Mouse (Mus musculus) brain, embryonic 18.5 days (tissue): ENCODE data around the gene Prr5l.

ENCODE experiments used
- DNase-seq: peaks from one replicate; pipeline ENCODE4 v3.0.0-alpha.2; 2012; ENCODE audit warnings: low read depth, low spot score

Prr5l gene

GRCm38 (mm10) chr2:101665058-101665702 is 217.6 kb downstream of the Prr5l start:
- DNase-seq, result no peak
